Mouse (Mus musculus): ENCODE measurements around the gene Sertad4.

- TF ChIP-seq CTCF (IDR thresholded peaks at IDR 0.05; ENCODE audit: control insufficient read depth, insufficient read depth, insufficient replicate concordance, low read depth, low read length) (no peak), POLR2A (IDR thresholded peaks at IDR 0.05; ENCODE audit: control insufficient read depth, low read depth, low read length) (no peak)
Measured at GRCm38 (mm10) chr1:192861305-192861960, 5.9 kb upstream of the Sertad4 start.
